Mouse (Mus musculus) limb, embryonic 14.5 days (tissue): ENCODE data around the gene Rtn4. TPM values are rescaled to one million over a fixed set of nuclear protein-coding genes. Genes with fewer than 3 reads are reported as not detected.
A peak's percentile ranks its signal among the peaks of the same experiment; 100 is the strongest.
"Not testable (repeated sequence)": the region's sequence is repeated elsewhere in the genome, so short reads cannot be mapped to it uniquely, and the experiment has no call there.

ENCODE experiments used
- ATAC-seq: fragments of 200-750 bp; cut with Nextera tagmentation; 2 replicates; pipeline ENCODE4 v1.8.0; 2017; ENCODE audit warnings: low read depth, moderate number of reproducible peaks, moderate TSS enrichment; ENCODE audit not compliant: low FRiP score
- DNase-seq: peaks from one replicate; pipeline ENCODE4 v3.0.0-alpha.2; 2015; ENCODE audit warnings: low spot score
- H3K27ac ChIP-seq: fragments of 300-500 bp; sonication (generic); replicated peaks from 2 replicates; pipeline ENCODE4 v1.5.1; 2014; ENCODE audit warnings: low read depth, mild to moderate bottlenecking, low read length, moderate library complexity, mixed read lengths
- H3K27me3 ChIP-seq: fragments of 300-500 bp; sonication (generic); 2 replicates; pipeline ENCODE4 v1.6.1; 2014; ENCODE audit warnings: low read length, mixed read lengths; ENCODE audit not compliant: control insufficient read depth, insufficient read depth
- H3K36me3 ChIP-seq: fragments of 300-500 bp; sonication (generic); 2 replicates; pipeline ENCODE4 v1.6.1; 2014; ENCODE audit warnings: mild to moderate bottlenecking, low read length, moderate library complexity, mixed read lengths; ENCODE audit not compliant: control insufficient read depth, insufficient read depth
- H3K4me1 ChIP-seq: fragments of 300-500 bp; sonication (generic); 2 replicates; pipeline ENCODE4 v1.6.1; 2014; ENCODE audit warnings: antibody characterized with exemption, low read length, mixed read lengths; ENCODE audit not compliant: control insufficient read depth, insufficient read depth
- H3K4me2 ChIP-seq: fragments of 300-500 bp; sonication (generic); replicated peaks from 2 replicates; pipeline ENCODE4 v1.6.1; 2014; ENCODE audit warnings: low read depth, mild to moderate bottlenecking, low read length, moderate library complexity; ENCODE audit not compliant: severe bottlenecking
- H3K4me3 ChIP-seq: fragments of 300-500 bp; sonication (generic); replicated peaks from 2 replicates; pipeline ENCODE4 v1.5.1; 2014; ENCODE audit warnings: low read length
- H3K9ac ChIP-seq: fragments of 300-500 bp; sonication (generic); 2 replicates; pipeline ENCODE4 v1.6.1; 2014; ENCODE audit warnings: mild to moderate bottlenecking, low read depth, low read length, moderate library complexity; ENCODE audit not compliant: severe bottlenecking
- H3K9me3 ChIP-seq: fragments of 300-500 bp; sonication (generic); 2 replicates; pipeline ENCODE4 v1.6.1; 2016; ENCODE audit warnings: low read length; ENCODE audit not compliant: control insufficient read depth
- POLR2A ChIP-seq: fragments of 200-500 bp; IDR thresholded peaks from 2 replicates; pipeline ENCODE4 v1.8.0; 2012; ENCODE audit warnings: inconsistent platforms, mild to moderate bottlenecking, moderate library complexity, borderline replicate concordance; ENCODE audit not compliant: insufficient read depth, insufficient read length; ENCODE audit errors: extremely low read depth
- WGBS: fragments of 180-500 bp; shearing (Covaris S2); extraction: QIAGEN DNeasy Blood & Tissue Kit; methylation state at CpG from one replicate; pipeline ENCODE4 v1.1.7; 2014; 5-methylcytosine and 5-hydroxymethylcytosine counted together
- polyA plus RNA-seq, 2 experiments: library from polyadenylated mRNA; depleted of rRNA in 1 of 2; stranded (reverse) in 1 of 2; unstranded in 1 of 2; fragments of >200 nt; fragmentation: Nextera tagmentation in 1 of 2; extraction: Ambion mirVana in 1 of 2; gene quantifications; 2 replicates each; pipeline versions ENCODE4 v1.2.1 to v1.2.3; 2012 to 2014

Rtn4 gene
- 212 and 222 TPM in 2 replicates for polyA plus RNA-seq (2012; rRNA removed)
- polyA plus RNA-seq (2014; fragmentation: Nextera tagmentation; extraction: Ambion mirVana): 65.8 and 74.5 TPM in 2 replicates

DNA sequence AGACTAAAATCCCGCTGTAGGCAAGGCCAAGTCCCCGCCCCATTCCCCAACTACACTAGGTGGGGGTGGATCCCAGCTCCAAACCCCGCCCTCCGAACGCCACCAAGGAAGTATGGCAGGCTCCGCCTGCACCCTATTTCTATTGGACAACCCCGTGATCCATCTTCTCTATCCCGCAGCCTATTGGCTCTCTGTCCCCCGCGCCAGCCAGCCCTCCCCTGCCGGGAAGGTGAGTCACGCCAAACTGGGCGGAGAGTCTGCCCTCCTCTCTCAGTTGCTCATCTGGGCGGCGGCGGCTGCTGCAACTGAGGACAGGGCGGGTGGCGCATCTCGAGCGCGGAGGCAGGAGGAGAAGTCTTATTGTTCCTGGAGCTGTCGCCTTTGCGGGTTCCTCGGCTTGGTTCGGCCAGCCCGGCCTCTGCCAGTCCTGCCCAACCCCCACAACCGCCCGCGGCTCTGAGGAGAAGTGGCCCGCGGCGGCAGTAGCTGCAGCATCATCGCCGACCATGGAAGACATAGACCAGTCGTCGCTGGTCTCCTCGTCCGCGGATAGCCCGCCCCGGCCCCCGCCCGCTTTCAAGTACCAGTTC, at the start of gene Rtn4:
TSS of gene Rtn4 (plus strand) at position 265 of the 590 bp plus-strand sequence.
- Histone ChIP-seq H3K4me2 (peak within 1 kb of the TSS; percentile 46), H3K27me3 (no peaks in the 10 kb centered on the region), H3K36me3 (no peaks in the 10 kb centered on the region), H3K4me3 (peak within 1 kb of the TSS; percentile 98), H3K27ac (peak within 1 kb of the TSS; percentile 98), H3K9me3 (no peaks in the 10 kb centered on the region), H3K9ac (peak within 1 kb of the TSS; percentile 95), H3K4me1 (peaks cover 3% of the 10 kb centered on the region; the same call in 1 of the 2 replicates)
- TF ChIP-seq POLR2A: peak; percentile 96
- ATAC-seq (peak; percentile 97), DNase-seq (peak; percentile 98)
- under 1% methylated on average over 38 of the region's 43 CpGs for WGBS

DNA sequence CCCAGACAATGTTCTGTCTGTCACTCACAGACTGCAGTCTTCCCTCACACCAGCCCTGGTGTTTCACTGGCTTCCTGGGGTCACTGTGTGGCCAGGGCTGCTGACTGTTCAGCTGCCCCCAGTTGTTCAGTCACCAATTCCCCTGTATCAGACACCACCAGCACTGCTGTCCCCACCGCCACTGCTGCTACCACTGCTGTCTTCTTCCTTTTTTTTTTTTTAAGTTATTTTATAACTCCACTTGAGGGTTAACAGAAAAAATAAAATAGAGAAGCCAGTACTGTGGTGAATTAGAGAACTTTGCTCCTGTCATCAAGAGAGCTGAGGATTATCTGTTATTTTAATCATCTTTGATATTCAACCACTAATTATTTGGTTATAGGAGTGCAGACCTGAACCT, 48.3 kb upstream of the Rtn4 start:
- Histone ChIP-seq H3K9ac (no peak overlapping the region), H3K9me3 (no peaks in the 10 kb centered on the region), H3K36me3 (no peaks in the 10 kb centered on the region), H3K27me3 (no peaks in the 10 kb centered on the region), H3K4me2 (no peak overlapping the region), H3K4me3 (no peak overlapping the region), H3K27ac (no peak overlapping the region), H3K4me1 (no peaks in the 10 kb centered on the region)
- ATAC-seq (no peak), DNase-seq (no peak)
- WGBS: 76% methylated on average over 1 of the region's 1 CpGs
- no peak for TF ChIP-seq POLR2A

DNA sequence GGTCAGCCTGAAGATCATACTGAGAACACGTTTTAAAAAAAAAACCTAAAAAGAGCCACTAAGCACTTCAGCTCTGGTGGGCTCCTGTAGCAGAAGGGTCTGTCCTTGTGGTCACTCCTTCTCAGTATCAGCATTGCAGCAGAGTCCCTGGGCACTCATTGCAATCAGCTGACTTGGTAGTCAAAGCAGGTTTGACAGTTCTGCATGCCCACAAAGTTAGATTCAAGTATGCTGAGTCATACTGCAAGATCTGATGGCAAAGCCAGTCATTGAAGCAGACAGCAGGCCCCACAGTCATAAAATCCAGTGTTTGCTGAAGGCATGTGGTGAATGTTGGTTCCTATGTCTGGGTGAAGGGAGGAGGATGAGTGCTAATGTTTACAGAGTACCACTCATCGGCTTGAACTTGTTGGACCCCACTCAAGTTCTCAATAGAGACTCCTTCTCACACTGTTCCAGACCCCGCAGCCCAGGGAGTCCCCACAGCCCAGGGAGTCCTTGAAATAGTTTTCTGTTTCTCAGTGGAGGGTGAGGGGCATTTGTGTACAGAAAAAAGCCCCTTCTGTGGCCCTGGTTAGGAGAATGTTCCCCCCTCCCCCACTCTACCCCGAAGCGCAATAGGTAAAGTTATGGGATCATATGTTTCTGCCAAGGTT, 47.2 kb upstream of the Rtn4 start:
- Histone ChIP-seq H3K9ac (no peak overlapping the region), H3K9me3 (no peaks in the 10 kb centered on the region), H3K4me1 (no peaks in the 10 kb centered on the region), H3K27ac (no peak overlapping the region), H3K27me3 (no peaks in the 10 kb centered on the region), H3K36me3 (no peaks in the 10 kb centered on the region), H3K4me3 (no peak overlapping the region), H3K4me2 (no peak overlapping the region)
- 73% methylated on average over 5 of the region's 5 CpGs for WGBS
- DNase-seq: no peak
- no peak for ATAC-seq
- no peak for TF ChIP-seq POLR2A

DNA sequence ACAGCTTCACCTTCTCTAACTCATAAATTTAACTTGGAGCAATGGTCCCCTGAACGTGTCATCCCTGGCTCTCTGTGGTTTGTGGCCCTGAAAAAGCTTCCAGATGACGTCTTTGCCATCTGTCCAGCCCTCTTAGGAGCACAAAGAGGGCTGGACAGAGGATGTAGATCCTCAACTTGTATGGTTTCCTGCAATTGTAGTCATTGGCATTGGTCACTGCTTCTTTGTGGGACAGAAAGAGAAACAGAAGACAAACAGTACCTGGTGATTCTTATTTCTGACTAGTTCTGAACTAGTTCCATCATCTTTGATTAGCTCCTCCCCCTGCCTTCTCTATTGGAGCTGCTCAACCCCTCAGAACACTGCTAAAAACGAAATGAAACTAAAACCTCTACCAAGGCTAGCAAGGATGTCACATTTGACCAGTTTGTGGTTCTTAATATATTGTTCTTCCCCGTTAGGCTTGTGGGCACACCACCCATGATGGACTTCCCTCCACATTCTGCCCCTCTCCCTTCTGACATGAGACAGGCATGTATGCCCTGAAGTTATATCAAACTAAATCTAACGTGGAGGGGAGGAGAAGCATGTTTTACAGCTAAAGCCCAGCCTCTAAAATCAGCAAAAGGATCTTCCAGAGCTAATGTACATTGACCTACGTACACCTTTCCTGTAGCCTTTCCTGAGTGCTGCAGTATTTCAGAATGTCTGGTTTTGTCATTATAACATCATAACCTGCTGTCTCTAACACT, 45.0 kb upstream of the Rtn4 start:
- Histone ChIP-seq H3K4me2 (no peak overlapping the region), H3K9me3 (no peaks in the 10 kb centered on the region), H3K9ac (no peak overlapping the region), H3K27ac (no peak overlapping the region), H3K4me1 (no peaks in the 10 kb centered on the region), H3K36me3 (no peaks in the 10 kb centered on the region), H3K27me3 (no peaks in the 10 kb centered on the region), H3K4me3 (no peak overlapping the region)
- WGBS: 48% methylated on average over 6 of the region's 6 CpGs
- TF ChIP-seq POLR2A: no peak
- ATAC-seq (no peak), DNase-seq (no peak)

DNA sequence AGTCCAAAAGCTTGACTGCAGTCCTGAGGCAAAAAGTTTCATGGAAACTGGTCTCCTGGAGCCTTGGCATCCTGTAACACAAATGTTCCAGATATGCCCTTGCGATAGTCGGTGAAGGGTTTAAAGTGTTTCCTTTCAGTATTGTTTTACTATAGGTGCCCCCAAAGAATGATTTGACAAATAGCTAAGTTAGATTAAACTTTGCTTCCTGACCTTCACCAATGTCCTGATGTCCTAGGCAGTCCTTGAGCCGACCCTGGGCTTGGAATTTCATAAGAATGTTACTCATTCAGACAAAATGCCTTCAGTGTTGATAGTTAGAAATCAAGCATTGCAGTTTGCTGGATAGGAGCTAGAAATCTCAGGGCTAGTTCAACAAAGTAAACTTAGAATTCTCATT, 37.4 kb upstream of the Rtn4 start:
- not testable (repeated sequence) for H3K4me1 ChIP-seq, H3K4me2 ChIP-seq, H3K36me3 ChIP-seq, H3K9me3 ChIP-seq, H3K4me3 ChIP-seq, H3K27ac ChIP-seq, DNase-seq, ATAC-seq, H3K9ac ChIP-seq, H3K27me3 ChIP-seq
- WGBS: 91% methylated on average over 3 of the region's 3 CpGs
